Mouse (Mus musculus) stomach, embryonic 15.5 days (tissue): ENCODE results near the gene Hdx. TPM values are rescaled to one million over a fixed set of nuclear protein-coding genes. Genes with fewer than 3 reads are reported as not detected.

Experiments used
- ATAC-seq: fragments of 200-750 bp; cut with Nextera tagmentation; 2 replicates; pipeline ENCODE4 v1.8.0; 2017; ENCODE audit warnings: low read depth, moderate number of reproducible peaks, moderate TSS enrichment; ENCODE audit not compliant: insufficient read depth, low FRiP score
- H3K27ac ChIP-seq: fragments of 300-500 bp; sonication (generic); 2 replicates; pipeline ENCODE4 v1.5.1; 2015; ENCODE audit warnings: mild to moderate bottlenecking, inconsistent platforms
- H3K27me3 ChIP-seq: fragments of 300-500 bp; sonication (generic); replicated peaks from 2 replicates; pipeline ENCODE4 v1.6.1; 2015; ENCODE audit warnings: inconsistent platforms
- H3K36me3 ChIP-seq: fragments of 300-500 bp; sonication (generic); 2 replicates; pipeline ENCODE4 v1.6.1; 2015; ENCODE audit warnings: inconsistent platforms
- H3K4me1 ChIP-seq: fragments of 300-500 bp; sonication (generic); 2 replicates; pipeline ENCODE4 v1.6.1; 2015; ENCODE audit warnings: inconsistent platforms
- H3K4me2 ChIP-seq: fragments of 300-500 bp; sonication (generic); 2 replicates; pipeline ENCODE4 v1.6.1; 2015; ENCODE audit warnings: mild to moderate bottlenecking, inconsistent platforms
- H3K4me3 ChIP-seq: fragments of 300-500 bp; sonication (generic); replicated peaks from 2 replicates; pipeline ENCODE4 v1.5.1; 2015; ENCODE audit warnings: inconsistent platforms
- H3K9ac ChIP-seq: fragments of 300-500 bp; sonication (generic); 2 replicates; pipeline ENCODE4 v1.6.1; 2015; ENCODE audit warnings: inconsistent platforms
- H3K9me3 ChIP-seq: fragments of 300-500 bp; sonication (generic); 2 replicates; pipeline ENCODE4 v1.6.1; 2016; ENCODE audit warnings: inconsistent platforms
- WGBS: fragments of 180-500 bp; shearing (Covaris S2); methylation state at CpG from one replicate; pipeline ENCODE4 v1.1.7; 2015; 5-methylcytosine and 5-hydroxymethylcytosine counted together
- polyA plus RNA-seq: library from polyadenylated mRNA; unstranded; fragments of >200 nt; fragmentation: Nextera tagmentation; extraction: Ambion mirVana; gene quantifications from 2 replicates; pipeline ENCODE4 v1.2.1, GENCODE M21; 2015

Hdx gene
- 0.50 and 0.63 TPM in 2 replicates for polyA plus RNA-seq

DNA sequence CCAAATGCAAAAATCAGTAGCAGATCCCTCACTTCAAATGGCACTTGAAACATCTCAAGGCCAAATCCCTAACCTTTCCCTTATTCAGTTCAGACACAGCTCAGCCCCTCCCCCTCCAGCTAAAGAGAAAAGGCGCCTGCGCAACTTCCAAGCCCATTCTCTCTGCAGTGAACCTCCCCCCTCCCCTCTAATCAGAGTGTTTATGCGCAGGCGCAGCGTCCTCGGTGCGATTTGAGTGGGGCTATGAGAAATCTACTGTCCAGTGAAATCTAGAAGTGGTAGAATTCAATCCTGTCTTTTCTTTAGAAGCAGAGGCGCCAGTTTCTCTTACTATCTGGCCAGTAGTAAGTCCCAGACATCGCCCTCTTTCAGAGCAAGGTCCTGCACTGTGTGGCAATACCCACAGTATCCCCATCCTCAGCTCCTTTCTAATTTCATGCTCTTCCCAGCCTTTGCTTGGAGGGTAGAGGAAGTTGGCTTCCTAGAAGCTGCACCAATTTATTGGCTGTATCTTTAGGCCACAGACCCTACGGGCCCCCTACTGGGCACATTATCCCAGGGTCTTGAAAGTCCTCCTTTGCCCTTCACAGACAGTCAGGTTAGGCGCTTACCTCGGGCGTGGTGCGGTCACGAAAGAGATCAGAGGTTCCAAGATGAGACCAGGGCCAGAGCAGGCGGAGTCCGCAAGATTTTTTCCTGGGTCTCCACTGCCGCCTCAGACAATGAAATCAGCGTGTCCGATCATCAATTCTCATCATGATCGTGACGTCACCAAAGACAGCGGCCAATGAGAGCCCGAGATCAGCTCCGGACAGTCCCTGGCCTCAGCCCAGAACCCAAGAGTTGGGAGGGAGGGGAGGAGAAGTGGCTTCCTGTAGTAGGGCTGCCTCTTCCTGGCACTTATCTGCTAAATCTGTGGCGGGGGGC lies at the start of gene Hdx:
Gene Hdx, minus strand, starts transcription at position 724 of the 927 bp plus-strand sequence.
- H3K27me3 ChIP-seq, result no peaks in the 10 kb centered on the region
- no peaks in the 10 kb centered on the region for H3K4me1 ChIP-seq
- peak; percentile 72; the same call in 1 of the 2 replicates for ATAC-seq
- H3K9me3 ChIP-seq, result no peaks in the 10 kb centered on the region
- peak within 1 kb of the TSS; percentile 51 for H3K4me2 ChIP-seq
- peak within 1 kb of the TSS; percentile 21; the same call in 1 of the 2 replicates for H3K27ac ChIP-seq
- H3K4me3 ChIP-seq, result peak within 1 kb of the TSS; percentile 45
- H3K36me3 ChIP-seq, result no peaks in the 10 kb centered on the region
- H3K9ac ChIP-seq, result no peak within 1 kb of the TSS
- 21% methylated on average over 26 of the region's 26 CpGs for WGBS

- Histone ChIP-seq H3K27ac (no peak overlapping the region), H3K4me2 (no peak overlapping the region), H3K9ac (no peak overlapping the region), H3K4me3 (no peak overlapping the region), H3K4me1 (no peaks in the 10 kb centered on the region), H3K36me3 (no peaks in the 10 kb centered on the region), H3K27me3 (no peaks in the 10 kb centered on the region), H3K9me3 (no peaks in the 10 kb centered on the region)
- no peak for ATAC-seq
- 50% methylated on average over 3 of the region's 3 CpGs for WGBS
Measured at GRCm38 (mm10) chrX:111685665-111686064, 11.2 kb downstream of the Hdx start.

GRCm38 (mm10) chrX:111671685-111672084 lies 25.2 kb downstream of the Hdx start:
- H3K9me3 ChIP-seq, result no peaks in the 10 kb centered on the region
- no peaks in the 10 kb centered on the region for H3K27me3 ChIP-seq
- no peaks in the 10 kb centered on the region for H3K36me3 ChIP-seq
- no peak overlapping the region for H3K9ac ChIP-seq
- ATAC-seq, result no peak
- 50% methylated on average over 3 of the region's 3 CpGs for WGBS
- no peak overlapping the region for H3K27ac ChIP-seq
- H3K4me2 ChIP-seq, result no peak overlapping the region
- H3K4me3 ChIP-seq, result no peak overlapping the region
- H3K4me1 ChIP-seq, result no peaks in the 10 kb centered on the region

DNA sequence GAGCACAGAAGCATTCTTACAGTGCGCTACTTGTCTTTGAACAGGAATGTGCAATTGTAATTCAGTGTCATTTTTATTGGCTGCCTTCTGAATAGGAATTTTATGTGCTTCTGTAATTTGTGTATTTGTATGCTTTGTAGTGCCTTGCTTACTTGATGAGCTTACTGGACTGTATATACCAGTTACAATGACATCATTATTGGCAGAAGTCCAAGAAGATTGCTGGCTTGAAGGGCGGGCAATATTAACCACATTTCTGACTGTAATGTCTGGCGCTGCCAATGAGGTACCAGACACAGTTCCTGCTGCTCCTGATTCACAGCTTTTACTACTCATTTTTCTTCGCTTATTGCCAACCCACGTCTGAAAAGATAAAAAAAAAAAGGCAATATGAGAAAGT lies 36.5 kb downstream of the Hdx start:
- no peak overlapping the region for H3K4me3 ChIP-seq
- no peak for ATAC-seq
- H3K27me3 ChIP-seq, result no peaks in the 10 kb centered on the region
- no peaks in the 10 kb centered on the region for H3K36me3 ChIP-seq
- no peak overlapping the region for H3K4me2 ChIP-seq
- WGBS, result 63% methylated on average over 5 of the region's 5 CpGs
- no peaks in the 10 kb centered on the region for H3K4me1 ChIP-seq
- H3K9ac ChIP-seq, result no peak overlapping the region
- H3K27ac ChIP-seq, result no peak overlapping the region
- no peaks in the 10 kb centered on the region for H3K9me3 ChIP-seq

DNA sequence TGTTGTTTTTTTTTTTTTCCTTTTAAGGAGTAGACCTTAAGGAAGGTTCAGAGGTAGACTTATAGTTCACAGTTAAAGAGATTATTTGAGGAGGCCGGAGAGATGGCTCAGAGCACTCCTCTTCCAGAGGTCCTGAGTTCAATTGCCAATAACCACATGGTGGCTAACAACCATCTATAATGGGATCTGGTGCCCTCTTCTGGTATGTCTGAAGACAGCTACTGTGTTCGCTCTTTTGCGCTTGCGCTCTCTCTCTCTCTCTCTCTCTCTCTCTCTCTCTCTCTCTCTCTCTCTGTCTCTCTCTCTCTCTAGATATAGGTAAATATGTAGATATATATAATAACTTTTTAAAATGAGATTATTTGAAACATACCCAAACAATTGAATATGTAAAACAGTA lies 38.2 kb downstream of the Hdx start:
- no peak for ATAC-seq
- Histone ChIP-seq H3K9ac (no peak overlapping the region), H3K27ac (no peak overlapping the region), H3K36me3 (no peaks in the 10 kb centered on the region), H3K4me2 (no peak overlapping the region), H3K9me3 (no peaks in the 10 kb centered on the region), H3K4me3 (no peak overlapping the region), H3K27me3 (no peaks in the 10 kb centered on the region), H3K4me1 (no peaks in the 10 kb centered on the region)
- WGBS, result 86% methylated on average over 4 of the region's 4 CpGs

DNA sequence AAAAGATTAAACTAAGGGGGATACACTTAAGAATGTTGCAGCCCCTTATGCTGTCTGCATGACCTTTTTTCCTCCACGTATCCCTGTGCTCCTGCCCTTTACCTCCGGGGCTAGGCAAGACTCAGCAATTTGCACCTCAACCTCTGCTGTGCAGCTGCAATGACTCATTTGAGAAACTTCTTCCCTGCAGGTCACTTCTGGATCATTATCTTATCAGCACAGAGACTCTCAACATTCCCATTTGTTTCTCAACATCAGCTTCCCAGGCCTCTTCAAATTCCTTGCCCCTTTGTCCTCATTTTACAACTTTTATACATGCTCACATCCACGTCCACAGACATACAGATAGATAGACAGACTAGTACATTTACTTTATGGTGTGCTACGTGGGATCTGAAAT lies 51.9 kb downstream of the Hdx start:
- WGBS, result 57% methylated on average over 4 of the region's 4 CpGs
- no peaks in the 10 kb centered on the region for H3K36me3 ChIP-seq
- H3K27ac ChIP-seq, result no peak overlapping the region
- H3K27me3 ChIP-seq, result no peaks in the 10 kb centered on the region
- H3K4me3 ChIP-seq, result no peak overlapping the region
- H3K4me2 ChIP-seq, result no peak overlapping the region
- H3K4me1 ChIP-seq, result no peaks in the 10 kb centered on the region
- no peak for ATAC-seq
- no peaks in the 10 kb centered on the region for H3K9me3 ChIP-seq
- no peak overlapping the region for H3K9ac ChIP-seq

- no peaks in the 10 kb centered on the region for H3K4me1 ChIP-seq
- no peak overlapping the region for H3K4me2 ChIP-seq
- ATAC-seq, result no peak
- H3K27ac ChIP-seq, result no peak overlapping the region
- no peaks in the 10 kb centered on the region for H3K36me3 ChIP-seq
- no peaks in the 10 kb centered on the region for H3K27me3 ChIP-seq
- WGBS, result 71% methylated on average over 5 of the region's 5 CpGs
- no peaks in the 10 kb centered on the region for H3K9me3 ChIP-seq
- no peak overlapping the region for H3K9ac ChIP-seq
- H3K4me3 ChIP-seq, result no peak overlapping the region
Measured at GRCm38 (mm10) chrX:111640616-111641015, 56.3 kb downstream of the Hdx start.

DNA sequence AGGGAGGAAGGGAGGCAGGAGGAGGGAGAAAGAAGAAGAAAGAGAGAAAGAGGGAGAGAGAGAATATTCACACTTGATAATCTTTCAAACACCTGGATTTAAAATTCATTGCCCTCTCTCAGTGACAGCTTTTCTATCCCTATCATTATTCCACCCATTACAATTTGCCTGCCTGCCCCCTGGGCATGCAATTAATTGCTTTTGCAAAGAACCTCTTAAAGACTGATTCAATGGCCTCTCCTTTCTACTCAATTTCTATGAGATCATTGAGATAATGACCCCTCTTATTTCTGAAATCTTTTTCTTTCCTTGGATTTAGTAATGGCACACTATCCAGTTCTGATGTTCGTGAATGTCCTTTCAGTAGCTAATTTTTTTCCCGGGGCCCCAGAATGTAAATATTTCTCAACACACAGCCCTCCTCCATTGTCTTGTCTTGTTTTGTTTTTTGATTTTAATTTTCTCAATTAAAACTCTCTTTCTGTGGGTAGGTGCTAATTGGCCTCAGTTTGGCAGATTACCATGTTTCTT lies 99.2 kb downstream of the Hdx start:
- H3K4me1 ChIP-seq, result no peaks in the 10 kb centered on the region
- no peak overlapping the region for H3K4me2 ChIP-seq
- WGBS, result 76% methylated on average over 2 of the region's 2 CpGs
- H3K9me3 ChIP-seq, result no peaks in the 10 kb centered on the region
- ATAC-seq, result no peak
- H3K4me3 ChIP-seq, result no peak overlapping the region
- no peaks in the 10 kb centered on the region for H3K36me3 ChIP-seq
- H3K27ac ChIP-seq, result no peak overlapping the region
- H3K27me3 ChIP-seq, result no peaks in the 10 kb centered on the region
- no peak overlapping the region for H3K9ac ChIP-seq

GRCm38 (mm10) chrX:111587616-111588015 lies 109.3 kb downstream of the Hdx start:
- Histone ChIP-seq H3K4me3 (no peak overlapping the region), H3K9ac (no peak overlapping the region), H3K4me1 (no peaks in the 10 kb centered on the region), H3K27me3 (no peaks in the 10 kb centered on the region), H3K4me2 (no peak overlapping the region), H3K9me3 (no peaks in the 10 kb centered on the region), H3K36me3 (no peaks in the 10 kb centered on the region), H3K27ac (no peak overlapping the region)
- no peak for ATAC-seq
- WGBS, result 63% methylated on average over 4 of the region's 4 CpGs

GRCm38 (mm10) chrX:111577044-111577443 lies 119.8 kb downstream of the Hdx start:
- ATAC-seq, result no peak
- 84% methylated on average over 2 of the region's 2 CpGs for WGBS
- Histone ChIP-seq H3K9ac (no peak overlapping the region), H3K27ac (no peak overlapping the region), H3K36me3 (no peaks in the 10 kb centered on the region), H3K4me3 (no peak overlapping the region), H3K27me3 (no peaks in the 10 kb centered on the region), H3K4me1 (no peaks in the 10 kb centered on the region), H3K4me2 (no peak overlapping the region), H3K9me3 (no peaks in the 10 kb centered on the region)

DNA sequence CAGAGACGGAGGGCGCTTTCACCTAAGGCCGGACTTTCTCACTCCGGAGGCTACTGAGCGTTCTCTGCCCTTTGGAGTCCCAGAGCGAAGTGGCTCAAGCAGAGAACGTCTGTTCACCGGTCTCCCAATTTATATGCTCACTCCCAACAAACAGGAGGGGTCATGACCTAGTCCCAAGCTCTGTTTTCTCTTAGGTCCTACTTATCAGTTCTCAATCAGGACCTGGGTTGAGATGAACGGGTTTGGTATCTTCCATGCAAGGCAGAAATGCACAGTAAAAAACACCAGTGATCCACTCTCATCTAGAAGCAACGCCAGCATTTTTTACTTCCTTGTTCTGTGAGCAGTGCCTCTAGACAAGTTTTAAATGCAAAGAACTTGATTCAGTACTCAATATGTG lies 159.0 kb downstream of the Hdx start, which contains the start of gene Rps6ka6:
Gene Rps6ka6, minus strand, starts transcription at position 101 of the 400 bp plus-strand sequence.
- no peaks in the 10 kb centered on the region for H3K9me3 ChIP-seq
- ATAC-seq, result no peak

More for the DNA sequence above, 159.0 kb downstream of the Hdx start, which contains the start of gene Rps6ka6:
- 61% methylated on average over 10 of the region's 10 CpGs for WGBS
- no peaks in the 10 kb centered on the region for H3K4me1 ChIP-seq
- H3K4me2 ChIP-seq, result no peak within 1 kb of the TSS
- H3K27me3 ChIP-seq, result no peaks in the 10 kb centered on the region
- no peaks in the 10 kb centered on the region for H3K36me3 ChIP-seq
- no peak within 1 kb of the TSS for H3K4me3 ChIP-seq
- H3K9ac ChIP-seq, result no peak within 1 kb of the TSS
- H3K27ac ChIP-seq, result no peak within 1 kb of the TSS
